Mouse (Mus musculus) intestine, embryonic 14.5 days (tissue): ENCODE measurements around the gene Fam107b. TPM values are rescaled to one million over a fixed set of nuclear protein-coding genes. Genes with fewer than 3 reads are reported as not detected.

Experiments
- ATAC-seq: fragments of 200-750 bp; cut with Nextera tagmentation; replicated peaks from 2 replicates; pipeline ENCODE4 v1.8.0; 2017; ENCODE audit warnings: low read depth, moderate number of reproducible peaks, moderate TSS enrichment, moderate library complexity; ENCODE audit not compliant: low FRiP score, low TSS enrichment
- DNase-seq: peaks from one replicate; pipeline ENCODE4 v3.0.0-alpha.2; 2018; ENCODE audit warnings: low spot score
- H3K27ac ChIP-seq: fragments of 300-500 bp; sonication (generic); 2 replicates; pipeline ENCODE4 v1.5.1; 2014; ENCODE audit warnings: low read depth, mild to moderate bottlenecking, control low read depth
- H3K27me3 ChIP-seq: fragments of 300-500 bp; sonication (generic); replicated peaks from 2 replicates; pipeline ENCODE4 v1.6.1; 2014; ENCODE audit warnings: low read length, control low read depth; ENCODE audit not compliant: control insufficient read depth, insufficient read depth
- H3K36me3 ChIP-seq: fragments of 300-500 bp; sonication (generic); 2 replicates; pipeline ENCODE4 v1.6.1; 2014; ENCODE audit warnings: low read length, control low read depth; ENCODE audit not compliant: control insufficient read depth, insufficient read depth
- H3K4me1 ChIP-seq: fragments of 300-500 bp; sonication (generic); replicated peaks from 2 replicates; pipeline ENCODE4 v1.6.1; 2014; ENCODE audit warnings: low read length, control low read depth, mixed read lengths; ENCODE audit not compliant: control insufficient read depth, insufficient read depth
- H3K4me2 ChIP-seq: fragments of 300-500 bp; sonication (generic); 2 replicates; pipeline ENCODE4 v1.6.1; 2014; ENCODE audit warnings: low read length
- H3K4me3 ChIP-seq: fragments of 300-500 bp; sonication (generic); 2 replicates; pipeline ENCODE4 v1.5.1; 2014; ENCODE audit warnings: low read depth, low read length, control low read depth, mixed read lengths
- H3K9ac ChIP-seq: fragments of 300-500 bp; sonication (generic); 2 replicates; pipeline ENCODE4 v1.6.1; 2014; ENCODE audit warnings: mild to moderate bottlenecking, low read length
- H3K9me3 ChIP-seq: fragments of 300-500 bp; sonication (generic); 2 replicates; pipeline ENCODE4 v1.6.1; 2016; ENCODE audit warnings: low read length, control low read depth; ENCODE audit not compliant: control insufficient read depth
- WGBS: fragments of 180-500 bp; shearing (Covaris S2); extraction: QIAGEN DNeasy Blood & Tissue Kit; methylation state at CpG from one replicate; pipeline ENCODE4 v1.1.7; 2014; 5-methylcytosine and 5-hydroxymethylcytosine counted together
- polyA plus RNA-seq: library from polyadenylated mRNA; unstranded; fragments of >200 nt; fragmentation: Nextera tagmentation; extraction: Ambion mirVana; gene quantifications from 2 replicates; pipeline ENCODE4 v1.2.1, GENCODE M21; 2014

The Fam107b gene
- polyA plus RNA-seq, 1 experiment from 2014 or later: 61.2 TPM

DNA sequence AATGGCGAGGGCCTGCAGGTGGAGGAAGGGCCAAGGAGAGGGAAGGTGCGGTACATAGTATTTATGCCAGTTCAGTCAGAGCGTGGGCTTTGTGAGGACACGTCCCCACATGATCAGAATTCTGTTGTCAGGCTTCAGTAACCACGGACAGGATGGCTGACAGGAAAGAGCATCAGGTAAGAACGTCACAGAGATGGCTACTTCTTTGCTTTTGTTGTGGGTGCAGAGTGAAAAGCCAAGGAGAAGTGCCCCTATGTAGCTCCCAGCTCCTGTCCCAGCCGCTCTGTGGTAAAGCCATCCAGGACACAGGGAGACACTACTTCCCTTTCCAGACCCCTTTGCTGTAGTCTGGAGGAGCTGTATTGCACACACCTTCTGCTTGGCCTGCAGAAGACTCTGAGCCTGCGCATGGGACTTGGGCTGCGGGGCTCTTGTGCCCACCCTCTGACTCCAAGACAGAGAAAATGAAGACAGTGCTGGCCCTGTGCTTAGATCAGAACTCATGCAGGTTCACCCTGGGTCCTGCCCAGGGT lies 199.6 kb downstream of the Fam107b start:
- no peaks in the 10 kb centered on the region for H3K27me3 ChIP-seq
- H3K4me1 ChIP-seq: peaks cover 7% of the 10 kb centered on the region
- H3K4me2 ChIP-seq: no peak overlapping the region
- H3K9me3 ChIP-seq: no peaks in the 10 kb centered on the region
- no peak overlapping the region for H3K9ac ChIP-seq
- DNase-seq: no peak
- H3K27ac ChIP-seq: 0 out of 2 replicates have a peak overlapping the region, but pooled peaks have one; percentile 22
- H3K36me3 ChIP-seq: 0 out of 2 replicates have a peak, but pooled peaks cover 8% of the 10 kb centered on the region
- peak; percentile 37; the same call in 1 of the 2 replicates for ATAC-seq
- WGBS: 76% methylated on average over 9 of the region's 9 CpGs
- H3K4me3 ChIP-seq: no peak overlapping the region

DNA sequence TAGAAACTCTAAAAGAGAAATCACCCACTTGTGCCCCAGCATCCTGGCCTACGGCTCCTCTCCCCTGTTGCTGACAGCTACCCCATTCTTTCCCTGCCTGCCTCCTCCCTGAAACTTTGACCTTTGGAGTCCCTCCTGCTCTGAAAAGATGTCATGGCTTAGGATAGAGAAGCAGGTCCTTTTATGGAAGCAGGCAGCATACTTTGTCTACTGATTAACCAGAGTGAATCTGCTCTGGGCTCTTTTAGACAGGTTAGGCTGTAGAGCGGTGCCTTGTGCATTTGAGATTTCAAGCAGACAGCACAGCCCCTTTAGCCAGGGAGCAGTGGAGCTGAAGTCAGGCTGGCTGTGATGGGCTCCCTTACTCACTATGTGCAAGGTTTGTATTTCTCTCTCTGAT lies 200.1 kb downstream of the Fam107b start:
- H3K27me3 ChIP-seq: no peaks in the 10 kb centered on the region
- H3K4me2 ChIP-seq: no peak overlapping the region
- H3K9ac ChIP-seq: no peak overlapping the region
- no peaks in the 10 kb centered on the region for H3K9me3 ChIP-seq
- no peak overlapping the region for H3K4me3 ChIP-seq
- 0 out of 2 replicates have a peak, but pooled peaks cover 8% of the 10 kb centered on the region for H3K36me3 ChIP-seq
- ATAC-seq: peak; percentile 70
- DNase-seq: no peak
- WGBS: 57% methylated on average over 2 of the region's 2 CpGs
- H3K27ac ChIP-seq: 0 out of 2 replicates have a peak overlapping the region, but pooled peaks have one; percentile 22
- H3K4me1 ChIP-seq: peaks cover 6% of the 10 kb centered on the region

DNA sequence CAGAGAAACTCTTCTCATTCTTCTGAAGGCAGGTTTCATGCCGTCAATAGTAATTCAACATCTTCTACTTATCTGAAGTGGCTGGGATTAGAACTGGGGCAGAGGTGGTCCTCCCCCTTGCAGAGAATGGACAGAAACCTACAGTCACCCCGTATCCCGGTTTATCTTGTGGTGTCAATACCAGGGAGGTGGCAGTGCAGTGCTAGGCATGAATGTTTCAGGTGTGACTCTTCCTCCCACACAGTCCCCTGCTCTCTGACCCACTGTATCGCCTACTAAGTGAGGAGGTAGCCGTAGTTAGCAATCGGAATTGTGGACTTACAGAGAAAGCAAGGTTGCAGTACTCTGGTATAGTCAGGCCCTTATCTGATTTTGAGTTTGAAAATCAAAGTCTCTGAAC lies 201.2 kb downstream of the Fam107b start:
- Histone ChIP-seq H3K9ac (no peak overlapping the region), H3K9me3 (no peaks in the 10 kb centered on the region), H3K27me3 (no peaks in the 10 kb centered on the region), H3K4me1 (no peaks in the 10 kb centered on the region; the same call in 1 of the 2 replicates), H3K4me2 (0 out of 2 replicates have a peak overlapping the region, but pooled peaks have one; percentile 6), H3K4me3 (no peak overlapping the region), H3K36me3 (0 out of 2 replicates have a peak, but pooled peaks cover 8% of the 10 kb centered on the region), H3K27ac (no peak overlapping the region)
- DNase-seq (no peak), ATAC-seq (no peak)
- WGBS: 76% methylated on average over 6 of the region's 6 CpGs

DNA sequence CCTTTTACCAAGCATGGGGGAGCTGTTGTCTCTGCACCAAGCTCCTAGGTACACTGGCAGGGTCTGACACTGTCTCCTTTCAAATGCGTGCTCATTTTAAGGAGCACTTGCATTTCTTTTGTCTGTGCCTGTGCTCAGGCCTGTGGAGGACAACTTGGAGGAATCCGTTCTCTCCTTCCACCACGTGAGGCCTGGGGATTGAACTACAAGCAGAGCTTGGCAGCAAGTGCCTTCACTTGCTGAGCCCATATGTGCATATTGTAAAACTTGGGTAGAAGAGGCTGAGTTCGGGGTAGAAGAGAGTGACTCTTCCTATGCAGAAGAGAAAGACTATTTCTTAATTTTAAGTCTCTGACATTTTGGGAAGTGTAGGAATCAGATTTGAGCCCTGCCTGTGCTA lies 202.8 kb downstream of the Fam107b start:
- Histone ChIP-seq H3K9ac (no peak overlapping the region), H3K4me2 (no peak overlapping the region), H3K9me3 (no peaks in the 10 kb centered on the region), H3K4me1 (no peaks in the 10 kb centered on the region), H3K27me3 (no peaks in the 10 kb centered on the region), H3K27ac (no peak overlapping the region), H3K4me3 (no peak overlapping the region), H3K36me3 (peaks cover 13% of the 10 kb centered on the region; the same call in 1 of the 2 replicates)
- 76% methylated on average over 4 of the region's 4 CpGs for WGBS
- ATAC-seq (no peak), DNase-seq (no peak)

DNA sequence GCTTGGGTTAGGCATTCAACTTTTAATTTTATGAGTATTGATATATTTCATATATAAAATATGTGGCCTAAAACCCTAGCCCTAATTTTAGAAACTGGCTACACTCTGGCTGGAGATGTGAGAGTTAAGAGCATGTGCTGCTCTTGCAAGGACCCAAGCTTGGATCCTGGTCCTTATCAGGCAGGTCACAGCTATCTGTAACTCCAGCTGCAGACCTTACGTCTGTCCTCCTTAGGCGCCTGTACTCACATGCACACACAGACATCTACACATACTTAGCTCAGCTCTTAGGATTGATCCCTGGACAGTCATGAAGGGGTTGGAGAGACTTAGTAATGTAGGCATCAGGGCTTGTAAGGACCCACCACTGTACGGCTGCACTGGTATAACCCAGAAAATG lies 205.3 kb downstream of the Fam107b start:
- 86% methylated on average over 3 of the region's 3 CpGs for WGBS
- DNase-seq: no peak

DNA sequence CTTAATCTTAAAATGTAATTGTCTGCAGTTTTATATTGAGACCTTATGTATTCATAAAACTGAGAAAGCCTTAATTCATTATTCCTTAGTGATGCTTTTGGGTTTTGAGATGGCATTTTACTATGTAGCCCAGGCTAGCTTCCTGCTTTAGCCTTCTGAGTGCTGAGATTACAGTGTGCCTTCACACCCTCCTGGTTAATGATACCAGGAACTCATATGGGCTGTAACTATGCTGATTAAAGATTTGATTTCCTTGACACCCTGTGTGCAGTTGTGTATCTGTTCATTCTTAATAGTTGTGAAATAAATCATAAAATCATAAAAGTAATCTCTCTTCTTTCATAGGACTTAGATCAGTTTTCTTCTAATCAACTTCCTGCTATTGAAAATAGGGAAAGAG lies 205.8 kb downstream of the Fam107b start:
- peaks cover 37% of the 10 kb centered on the region for H3K36me3 ChIP-seq
- H3K4me1 ChIP-seq: no peaks in the 10 kb centered on the region
- no peak overlapping the region for H3K9ac ChIP-seq
- H3K27me3 ChIP-seq: no peaks in the 10 kb centered on the region
- H3K27ac ChIP-seq: no peak overlapping the region
- DNase-seq (no peak), ATAC-seq (no peak)
- H3K4me2 ChIP-seq: no peak overlapping the region
- H3K9me3 ChIP-seq: no peaks in the 10 kb centered on the region
- no peak overlapping the region for H3K4me3 ChIP-seq

More for the DNA sequence above, 205.3 kb downstream of the Fam107b start:
- no peak for ATAC-seq
- Histone ChIP-seq H3K4me3 (no peak overlapping the region), H3K4me2 (no peak overlapping the region), H3K9ac (no peak overlapping the region), H3K36me3 (peaks cover 36% of the 10 kb centered on the region), H3K9me3 (no peaks in the 10 kb centered on the region), H3K4me1 (no peaks in the 10 kb centered on the region), H3K27ac (no peak overlapping the region), H3K27me3 (no peaks in the 10 kb centered on the region)

DNA sequence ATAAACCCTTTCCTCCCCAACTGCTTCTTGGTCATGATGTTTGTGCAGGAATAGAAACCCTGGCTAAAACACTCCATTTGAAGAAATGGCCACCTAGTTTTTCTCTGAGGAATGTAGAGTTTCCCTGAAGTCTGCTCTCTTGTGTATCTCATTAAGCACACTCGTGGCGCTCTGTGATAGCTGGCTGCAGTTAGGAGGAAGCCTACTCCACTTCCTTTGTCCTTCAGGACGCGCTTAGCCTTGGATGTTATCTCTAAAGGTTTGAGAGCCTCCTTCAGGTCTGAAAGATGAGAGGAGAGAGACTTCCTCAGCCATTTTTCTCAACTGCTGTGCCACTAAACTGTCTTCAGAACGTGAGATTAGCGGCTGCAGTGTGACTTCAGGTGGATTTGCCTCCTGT lies 207.4 kb downstream of the Fam107b start:
- H3K9ac ChIP-seq: no peak overlapping the region
- ATAC-seq (no peak), DNase-seq (no peak)
- no peaks in the 10 kb centered on the region for H3K4me1 ChIP-seq
- peaks cover 43% of the 10 kb centered on the region for H3K36me3 ChIP-seq
- no peak overlapping the region for H3K4me2 ChIP-seq
- H3K9me3 ChIP-seq: no peaks in the 10 kb centered on the region
- WGBS: 84% methylated on average over 6 of the region's 6 CpGs
- H3K4me3 ChIP-seq: no peak overlapping the region
- H3K27ac ChIP-seq: no peak overlapping the region
- H3K27me3 ChIP-seq: no peaks in the 10 kb centered on the region

DNA sequence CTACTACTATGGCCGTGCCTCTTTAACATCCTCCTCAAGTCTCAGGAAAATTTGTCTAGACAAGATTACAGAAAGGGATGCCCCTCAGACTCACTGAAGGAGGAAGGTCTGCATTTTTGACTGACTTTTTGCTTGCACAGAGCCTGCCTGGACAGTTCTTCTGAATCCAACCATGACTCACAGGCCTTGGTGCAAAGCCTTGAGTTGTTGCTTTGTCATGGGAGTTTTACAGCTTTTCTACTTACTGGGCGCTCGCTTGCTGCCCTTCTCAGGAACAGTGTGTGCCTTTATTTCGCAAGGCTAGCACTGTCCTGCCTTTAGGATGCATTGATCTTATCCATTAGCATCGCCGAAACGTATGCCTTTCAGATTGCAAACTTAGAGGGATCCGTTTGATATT lies 215.3 kb downstream of the Fam107b start:
- H3K4me2 ChIP-seq: no peak overlapping the region
- H3K4me3 ChIP-seq: no peak overlapping the region
- H3K9me3 ChIP-seq: no peaks in the 10 kb centered on the region
- WGBS: 81% methylated on average over 8 of the region's 8 CpGs
- H3K9ac ChIP-seq: no peak overlapping the region
- ATAC-seq: no peak
- no peaks in the 10 kb centered on the region for H3K27me3 ChIP-seq
- no peak for DNase-seq
- no peak overlapping the region for H3K27ac ChIP-seq
- H3K4me1 ChIP-seq: no peaks in the 10 kb centered on the region
- 0 out of 2 replicates have a peak, but pooled peaks cover 9% of the 10 kb centered on the region for H3K36me3 ChIP-seq

DNA sequence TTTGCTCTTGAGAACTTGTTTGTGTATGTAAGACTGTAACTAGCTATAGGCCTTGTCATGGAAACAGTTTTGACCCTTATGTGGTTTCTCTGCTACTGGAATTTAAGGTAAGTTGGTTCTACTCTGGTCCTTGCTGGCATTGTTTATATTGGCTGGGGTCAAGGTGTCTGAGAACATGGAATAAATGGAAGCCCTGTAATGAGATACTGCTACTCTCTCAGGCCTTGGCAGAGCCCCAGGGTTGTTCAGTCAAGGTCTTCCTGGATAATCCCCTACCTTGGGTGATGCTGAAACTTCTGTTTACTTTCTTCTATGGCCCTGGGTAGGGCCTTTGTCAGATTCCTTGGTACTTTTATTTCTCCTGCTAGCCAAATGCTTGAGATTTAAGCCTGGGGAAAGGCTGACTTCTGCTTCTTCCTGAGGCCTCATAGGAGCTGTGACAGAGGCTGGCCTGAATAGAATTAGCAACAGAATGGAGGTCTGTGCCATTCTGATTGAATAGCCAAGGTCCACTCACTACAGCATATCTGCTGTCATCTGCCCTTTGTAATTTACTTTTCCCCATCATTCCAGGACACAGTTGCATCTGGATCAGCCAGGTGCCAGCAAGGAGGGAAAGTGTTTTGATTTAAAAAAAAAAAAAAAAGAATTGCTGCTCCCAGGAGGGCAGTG lies 217.6 kb downstream of the Fam107b start:
- Histone ChIP-seq H3K4me1 (no peaks in the 10 kb centered on the region), H3K36me3 (no peaks in the 10 kb centered on the region), H3K27ac (no peak overlapping the region), H3K9me3 (no peaks in the 10 kb centered on the region), H3K4me3 (no peak overlapping the region), H3K9ac (no peak overlapping the region), H3K4me2 (no peak overlapping the region), H3K27me3 (no peaks in the 10 kb centered on the region)
- DNase-seq: no peak
- no peak for ATAC-seq
